Mouse (Mus musculus) heart, embryonic 16.5 days (tissue): ENCODE data around the gene Tas1r1. TPM values are rescaled to one million over a fixed set of nuclear protein-coding genes. Genes with fewer than 3 reads are reported as not detected.
A peak's percentile ranks its signal among the peaks of the same experiment; 100 is the strongest.

Experiments used
- ATAC-seq: fragments of 200-750 bp; cut with Nextera tagmentation; replicated peaks from 2 replicates; pipeline ENCODE4 v1.8.0; 2017; ENCODE audit warnings: moderate number of reproducible peaks; ENCODE audit not compliant: insufficient read depth, low FRiP score; ENCODE audit errors: extremely low read depth
- H3K27ac ChIP-seq: fragments of 300-500 bp; sonication (generic); 2 replicates; pipeline ENCODE4 v1.5.1; 2014; ENCODE audit warnings: mild to moderate bottlenecking, low read length, control low read depth, moderate library complexity
- H3K27me3 ChIP-seq: fragments of 300-500 bp; sonication (generic); 2 replicates; pipeline ENCODE4 v1.6.1; 2014; ENCODE audit warnings: low read length, mixed read lengths; ENCODE audit not compliant: control insufficient read depth, insufficient read depth
- H3K36me3 ChIP-seq: fragments of 300-500 bp; sonication (generic); 2 replicates; pipeline ENCODE4 v1.6.1; 2014; ENCODE audit not compliant: control insufficient read depth, insufficient read depth
- H3K4me1 ChIP-seq: fragments of 300-500 bp; sonication (generic); 2 replicates; pipeline ENCODE4 v1.6.1; 2014; ENCODE audit warnings: low read length, mixed read lengths; ENCODE audit not compliant: control insufficient read depth, insufficient read depth
- H3K4me2 ChIP-seq: fragments of 300-500 bp; sonication (generic); 2 replicates; pipeline ENCODE4 v1.6.1; 2014; ENCODE audit warnings: low read depth, mild to moderate bottlenecking, control low read depth, low read length
- H3K4me3 ChIP-seq: fragments of 300-500 bp; sonication (generic); 2 replicates; pipeline ENCODE4 v1.5.1; 2014; ENCODE audit warnings: mild to moderate bottlenecking, control low read depth, low read length
- H3K9ac ChIP-seq: fragments of 300-500 bp; sonication (generic); 2 replicates; pipeline ENCODE4 v1.6.1; 2014; ENCODE audit warnings: low read length, control low read depth
- H3K9me3 ChIP-seq: fragments of 300-500 bp; sonication (generic); replicated peaks from 2 replicates; pipeline ENCODE4 v1.6.1; 2016; ENCODE audit warnings: low read length; ENCODE audit not compliant: control insufficient read depth
- WGBS: fragments of 180-500 bp; shearing (Covaris S2); extraction: QIAGEN DNeasy Blood & Tissue Kit; methylation state at CpG from one replicate; pipeline ENCODE4 v1.1.7; 2014; 5-methylcytosine and 5-hydroxymethylcytosine counted together
- polyA plus RNA-seq: library from polyadenylated mRNA; unstranded; fragments of >200 nt; fragmentation: Nextera tagmentation; extraction: Ambion mirVana; gene quantifications from 2 replicates; pipeline ENCODE4 v1.2.1, GENCODE M21; 2015

Tas1r1 gene
- polyA plus RNA-seq: 0.29 and 0.39 TPM in 2 replicates

DNA sequence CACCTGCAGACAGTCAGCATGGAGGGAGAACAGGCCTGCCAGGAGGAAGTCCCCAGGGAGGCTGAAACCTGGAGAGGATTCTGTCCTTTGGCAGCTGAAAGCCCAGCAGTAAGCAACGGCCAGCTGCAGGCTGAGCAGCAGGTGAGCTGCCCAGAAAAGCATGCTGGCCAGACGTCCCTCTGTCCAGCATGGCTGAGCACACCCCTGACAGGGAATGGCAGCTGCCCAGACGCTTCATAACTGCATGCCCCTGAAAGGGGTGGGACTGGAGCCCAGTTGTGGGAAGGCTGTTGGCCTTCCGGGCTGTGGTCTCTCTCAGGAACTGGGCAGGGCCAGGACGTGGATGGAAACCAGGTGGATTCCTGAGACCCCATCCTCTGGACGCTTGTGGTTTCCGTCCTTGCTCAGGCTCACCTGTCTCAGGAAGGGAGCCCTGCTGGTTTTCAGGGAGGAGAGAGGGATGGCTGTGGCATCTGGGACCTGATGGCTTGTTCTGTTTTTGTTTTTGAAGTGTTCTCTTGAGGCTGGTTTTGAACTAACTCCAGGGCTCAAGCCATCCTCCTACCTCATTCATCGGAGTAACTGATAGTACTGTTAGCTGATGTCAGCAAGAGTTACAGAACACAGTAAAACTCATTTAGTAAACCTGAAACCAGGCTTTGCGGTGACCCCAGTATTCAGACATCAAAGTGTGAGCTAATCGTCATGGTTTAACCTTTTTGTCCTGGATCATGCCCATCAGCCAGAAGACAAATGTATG lies at the start of gene Tas1r1:
Tas1r1 (minus strand) TSS at position 344 of the 760 bp plus-strand sequence.
- peaks cover 14% of the 10 kb centered on the region for H3K4me1 ChIP-seq
- ATAC-seq: 0 out of 2 replicates have a peak, but pooled peaks have one; percentile 11
- H3K9me3 ChIP-seq: no peaks in the 10 kb centered on the region
- H3K36me3 ChIP-seq: peaks cover 21% of the 10 kb centered on the region
- H3K27ac ChIP-seq: peak within 1 kb of the TSS; percentile 33; the same call in 1 of the 2 replicates
- H3K9ac ChIP-seq: peak within 1 kb of the TSS; percentile 84
- H3K4me2 ChIP-seq: peak within 1 kb of the TSS; percentile 88
- no peaks in the 10 kb centered on the region for H3K27me3 ChIP-seq
- peak within 1 kb of the TSS; percentile 77 for H3K4me3 ChIP-seq
- 38% methylated on average over 10 of the region's 10 CpGs for WGBS

DNA sequence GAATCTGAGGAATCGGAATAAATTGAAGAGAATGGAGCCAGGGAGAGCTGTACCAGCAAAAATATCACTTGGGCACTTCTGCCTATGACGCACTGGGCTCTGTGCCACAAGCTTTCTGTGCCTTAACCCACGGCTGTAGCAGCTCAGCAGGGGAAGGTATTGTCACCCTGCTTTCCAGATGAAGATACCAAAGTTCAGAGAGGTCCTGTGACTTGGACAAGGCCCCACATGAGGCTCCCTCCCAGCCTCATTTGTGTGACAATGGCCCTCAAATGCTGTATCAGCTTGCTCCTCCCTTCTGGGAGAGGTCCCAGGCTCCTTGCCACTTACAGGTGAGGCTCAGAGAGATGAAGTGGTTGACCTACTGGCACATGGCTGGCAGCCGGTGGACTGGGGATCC lies 49.8 kb upstream of the Tas1r1 start:
- no peak for ATAC-seq
- Histone ChIP-seq H3K4me1 (peaks cover 26% of the 10 kb centered on the region), H3K4me3 (no peak overlapping the region), H3K4me2 (peak overlapping the region; percentile 96; the same call in 1 of the 2 replicates), H3K36me3 (no peaks in the 10 kb centered on the region), H3K9ac (no peak overlapping the region), H3K27me3 (0 out of 2 replicates have a peak, but pooled peaks cover 4% of the 10 kb centered on the region), H3K9me3 (no peaks in the 10 kb centered on the region; the same call in 1 of the 2 replicates), H3K27ac (no peak overlapping the region)
- 39% methylated on average over 4 of the region's 4 CpGs for WGBS

DNA sequence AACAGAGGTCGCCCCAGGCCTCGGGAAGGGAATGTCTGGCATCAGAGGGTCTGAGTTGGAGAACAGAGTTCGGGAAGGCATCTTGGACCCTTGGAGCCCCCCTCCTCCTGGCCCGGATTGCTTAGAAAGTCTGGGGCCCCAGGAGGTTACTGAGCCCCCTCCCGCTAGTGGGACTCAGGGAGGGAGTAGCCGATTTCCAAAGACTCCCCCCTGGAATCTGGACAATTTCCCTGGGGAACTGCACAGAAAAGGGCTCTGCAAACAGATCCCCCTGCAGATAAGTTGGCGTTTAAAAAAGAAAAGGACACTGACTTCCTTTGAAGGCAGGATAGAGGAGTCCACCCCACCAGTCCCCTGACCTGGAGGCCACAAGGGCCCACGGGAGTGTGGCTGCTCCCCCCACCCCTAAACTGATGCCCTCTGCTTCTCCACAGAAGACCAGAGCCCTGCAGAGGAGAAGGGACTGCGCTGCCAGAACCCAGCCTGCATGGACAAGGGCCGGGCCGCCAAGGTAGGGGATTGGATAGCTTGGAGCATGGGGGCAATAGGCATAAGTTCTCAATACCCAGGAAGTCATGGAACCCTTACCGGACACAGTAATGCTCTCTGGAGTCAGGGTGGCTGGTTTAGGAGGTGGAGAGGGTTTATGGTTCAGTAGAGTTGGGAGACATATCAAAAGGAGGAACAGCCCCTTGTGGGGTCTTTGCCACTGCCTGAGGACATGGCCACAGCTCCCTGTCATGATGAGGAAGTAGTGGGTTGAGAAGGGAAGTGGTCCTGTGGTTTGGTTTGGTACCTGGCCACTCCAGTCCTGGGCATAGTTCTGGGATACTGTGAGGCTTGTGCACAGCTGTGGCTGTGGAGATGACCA lies 49.1 kb upstream of the Tas1r1 start:
- peak; percentile 2; the same call in 1 of the 2 replicates for ATAC-seq
- 0 out of 2 replicates have a peak, but pooled peaks cover 4% of the 10 kb centered on the region for H3K27me3 ChIP-seq
- no peaks in the 10 kb centered on the region; the same call in 1 of the 2 replicates for H3K9me3 ChIP-seq
- H3K4me2 ChIP-seq: peak overlapping the region; percentile 96
- peak overlapping the region; percentile 95 for H3K9ac ChIP-seq
- 10% methylated on average over 12 of the region's 12 CpGs for WGBS
- H3K36me3 ChIP-seq: no peaks in the 10 kb centered on the region
- H3K27ac ChIP-seq: peak overlapping the region; percentile 54; the same call in 1 of the 2 replicates
- H3K4me1 ChIP-seq: peaks cover 21% of the 10 kb centered on the region
- H3K4me3 ChIP-seq: peak overlapping the region; percentile 87

DNA sequence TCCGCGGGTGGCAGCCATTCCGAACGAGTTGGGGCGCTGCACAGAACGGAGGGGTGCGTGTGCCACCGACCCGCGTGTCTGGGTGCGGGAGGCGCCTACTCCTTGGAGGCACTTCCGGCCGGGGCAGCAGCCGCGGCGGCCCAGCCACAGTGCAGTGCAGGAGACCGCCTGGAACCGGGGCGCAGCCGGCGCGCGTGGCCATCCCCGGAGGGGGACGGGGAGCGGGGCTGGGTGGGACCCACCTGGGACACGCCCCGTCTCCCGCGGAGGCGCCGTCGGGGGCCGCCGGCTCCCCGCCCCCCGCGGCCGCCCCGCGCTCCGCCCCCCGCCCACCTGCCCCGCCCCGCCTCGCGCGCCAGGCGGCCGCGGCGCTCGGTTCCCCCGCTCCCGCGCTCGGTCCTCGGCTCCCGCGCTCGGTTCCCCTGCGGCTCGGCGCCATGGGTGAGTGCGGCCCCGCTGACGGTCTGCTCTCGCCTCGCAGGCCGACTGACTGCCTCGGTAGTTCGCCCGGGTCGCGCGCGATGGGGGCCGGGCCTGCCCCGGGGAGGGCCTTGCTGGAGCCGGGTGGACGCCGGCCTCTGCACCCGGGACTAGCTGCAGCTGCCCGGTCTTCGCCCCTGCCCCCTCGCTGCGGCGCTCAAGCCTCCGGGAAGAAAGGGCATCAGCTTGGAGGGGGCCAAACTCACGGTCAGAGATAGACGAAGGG lies 48.3 kb upstream of the Tas1r1 start:
- Histone ChIP-seq H3K27ac (peak overlapping the region; percentile 54), H3K9ac (peak overlapping the region; percentile 95), H3K36me3 (no peaks in the 10 kb centered on the region), H3K4me2 (peak overlapping the region; percentile 96), H3K4me3 (peak overlapping the region; percentile 87), H3K9me3 (no peaks in the 10 kb centered on the region; the same call in 1 of the 2 replicates), H3K4me1 (peaks cover 20% of the 10 kb centered on the region), H3K27me3 (0 out of 2 replicates have a peak, but pooled peaks cover 4% of the 10 kb centered on the region)
- peak; percentile 84 for ATAC-seq
- under 1% methylated on average over 75 of the region's 92 CpGs for WGBS

DNA sequence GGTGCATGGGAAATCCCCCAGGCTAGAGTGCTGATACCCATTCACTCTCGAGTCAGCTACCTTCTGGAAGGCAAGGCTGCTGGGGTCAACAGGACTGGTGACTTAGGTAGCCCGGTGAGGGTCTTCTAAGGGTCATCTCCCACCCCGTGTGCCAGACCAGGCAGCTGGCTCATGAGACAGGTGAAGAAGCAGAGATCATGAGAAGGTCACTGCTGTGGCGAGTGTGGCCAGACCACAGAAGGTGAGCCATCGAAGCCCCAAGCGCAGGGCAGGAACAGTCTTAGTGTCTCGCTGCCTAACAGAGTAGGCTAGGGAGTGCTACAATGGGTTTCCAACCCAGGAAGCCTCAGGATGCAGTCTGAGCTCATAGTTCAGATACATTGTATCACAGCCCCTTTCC lies 46.2 kb upstream of the Tas1r1 start:
- WGBS: 78% methylated on average over 7 of the region's 7 CpGs
- H3K27me3 ChIP-seq: 0 out of 2 replicates have a peak, but pooled peaks cover 4% of the 10 kb centered on the region
- no peaks in the 10 kb centered on the region; the same call in 1 of the 2 replicates for H3K9me3 ChIP-seq
- peaks cover 20% of the 10 kb centered on the region for H3K4me1 ChIP-seq
- no peak overlapping the region for H3K4me2 ChIP-seq
- no peak overlapping the region for H3K27ac ChIP-seq
- H3K36me3 ChIP-seq: no peaks in the 10 kb centered on the region
- no peak overlapping the region for H3K4me3 ChIP-seq
- H3K9ac ChIP-seq: no peak overlapping the region
- ATAC-seq: no peak

DNA sequence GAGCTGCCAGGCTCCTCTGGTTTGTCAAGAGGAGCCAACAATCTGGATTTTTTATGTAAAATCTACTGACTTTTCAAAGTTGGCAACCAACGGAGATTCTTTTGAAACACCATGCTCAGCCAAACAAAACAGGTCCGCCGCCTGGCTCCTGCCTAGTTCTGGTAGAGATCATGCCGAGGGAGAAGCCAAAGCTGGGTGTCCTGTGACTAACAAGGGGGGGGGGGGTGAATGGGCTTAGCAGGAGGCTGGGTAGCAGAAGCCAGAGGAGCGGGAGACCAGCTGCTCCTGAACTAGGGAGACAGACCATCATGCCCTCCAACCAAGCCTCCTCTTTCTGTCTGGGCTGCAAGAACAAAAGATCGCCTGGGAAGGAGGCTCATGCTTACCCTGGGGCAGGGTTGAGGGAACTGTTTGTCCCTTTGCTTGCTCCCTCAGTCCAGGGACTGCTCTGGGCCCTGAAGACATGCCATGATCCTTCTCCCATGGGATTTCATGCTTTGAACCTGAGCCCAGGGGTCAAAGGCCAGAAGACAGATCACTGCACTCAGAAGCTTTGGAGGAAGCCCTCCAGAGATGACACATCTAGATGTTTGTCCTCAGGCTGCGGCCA lies 45.3 kb upstream of the Tas1r1 start:
- no peak for ATAC-seq
- no peaks in the 10 kb centered on the region; the same call in 1 of the 2 replicates for H3K9me3 ChIP-seq
- 57% methylated on average over 7 of the region's 7 CpGs for WGBS
- no peak overlapping the region for H3K4me2 ChIP-seq
- no peak overlapping the region for H3K4me3 ChIP-seq
- H3K9ac ChIP-seq: no peak overlapping the region
- no peaks in the 10 kb centered on the region for H3K36me3 ChIP-seq
- peaks cover 20% of the 10 kb centered on the region for H3K4me1 ChIP-seq
- no peak overlapping the region for H3K27ac ChIP-seq
- H3K27me3 ChIP-seq: 0 out of 2 replicates have a peak, but pooled peaks cover 4% of the 10 kb centered on the region

DNA sequence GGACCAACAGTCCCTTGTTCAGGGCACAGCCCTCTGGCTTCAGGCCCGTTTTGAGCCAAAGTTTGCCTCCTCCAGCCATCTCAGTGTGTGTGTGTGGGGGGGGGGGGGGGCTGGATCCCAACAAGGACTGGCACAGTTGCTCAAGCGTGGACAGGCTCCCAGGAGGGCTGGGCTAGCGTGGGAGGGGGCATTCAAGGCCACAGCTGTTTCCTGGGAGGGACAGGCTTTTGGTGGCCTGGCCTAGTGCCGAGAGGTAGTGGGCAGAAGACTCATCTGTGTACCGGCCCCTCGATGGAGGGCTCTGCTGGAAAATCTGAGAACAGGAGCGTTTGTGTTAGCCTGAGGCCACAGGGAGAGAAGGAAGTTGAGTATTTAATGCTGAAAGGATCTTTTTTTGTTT lies 41.6 kb upstream of the Tas1r1 start:
- H3K4me2 ChIP-seq: no peak overlapping the region
- H3K4me3 ChIP-seq: no peak overlapping the region
- no peaks in the 10 kb centered on the region for H3K4me1 ChIP-seq
- ATAC-seq: no peak
- no peak overlapping the region for H3K9ac ChIP-seq
- no peaks in the 10 kb centered on the region for H3K27me3 ChIP-seq
- no peak overlapping the region for H3K27ac ChIP-seq
- H3K36me3 ChIP-seq: no peaks in the 10 kb centered on the region
- no peaks in the 10 kb centered on the region for H3K9me3 ChIP-seq
- WGBS: 66% methylated on average over 7 of the region's 7 CpGs

DNA sequence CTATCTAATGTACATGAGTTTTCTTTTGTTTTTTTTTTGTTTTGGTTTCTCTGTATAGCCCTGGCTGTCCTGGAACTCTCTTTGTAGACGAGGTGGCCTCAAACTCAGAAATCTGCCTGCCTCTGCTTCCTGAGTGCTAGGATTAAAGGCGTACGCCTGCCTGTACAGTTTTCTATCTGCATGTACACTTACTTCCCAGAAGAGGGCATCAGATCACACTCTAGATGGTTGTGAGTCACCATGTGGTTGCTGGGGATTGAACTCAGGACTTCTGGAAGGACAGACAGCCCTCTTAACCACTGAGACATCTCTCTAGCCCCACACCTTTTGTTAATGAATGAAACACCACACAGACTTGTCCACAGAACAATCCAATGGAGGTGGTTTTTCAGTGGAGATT lies 40.9 kb upstream of the Tas1r1 start:
- H3K9ac ChIP-seq: no peak overlapping the region
- no peaks in the 10 kb centered on the region for H3K4me1 ChIP-seq
- H3K9me3 ChIP-seq: no peaks in the 10 kb centered on the region
- no peaks in the 10 kb centered on the region for H3K27me3 ChIP-seq
- no peak overlapping the region for H3K27ac ChIP-seq
- no peak overlapping the region for H3K4me3 ChIP-seq
- no peaks in the 10 kb centered on the region for H3K36me3 ChIP-seq
- H3K4me2 ChIP-seq: no peak overlapping the region
- ATAC-seq: no peak
- WGBS: 83% methylated on average over 3 of the region's 3 CpGs
